Mouse (Mus musculus): ENCODE results near the gene Gna15. TPM values are rescaled to one million over a fixed set of nuclear protein-coding genes. Genes with fewer than 3 reads are reported as not detected.
A peak's percentile ranks its signal among the peaks of the same experiment; 100 is the strongest.

Gna15 gene
- total RNA-seq, 2 experiments from 2014 or later: 1.1 to 1.8 TPM

DNA sequence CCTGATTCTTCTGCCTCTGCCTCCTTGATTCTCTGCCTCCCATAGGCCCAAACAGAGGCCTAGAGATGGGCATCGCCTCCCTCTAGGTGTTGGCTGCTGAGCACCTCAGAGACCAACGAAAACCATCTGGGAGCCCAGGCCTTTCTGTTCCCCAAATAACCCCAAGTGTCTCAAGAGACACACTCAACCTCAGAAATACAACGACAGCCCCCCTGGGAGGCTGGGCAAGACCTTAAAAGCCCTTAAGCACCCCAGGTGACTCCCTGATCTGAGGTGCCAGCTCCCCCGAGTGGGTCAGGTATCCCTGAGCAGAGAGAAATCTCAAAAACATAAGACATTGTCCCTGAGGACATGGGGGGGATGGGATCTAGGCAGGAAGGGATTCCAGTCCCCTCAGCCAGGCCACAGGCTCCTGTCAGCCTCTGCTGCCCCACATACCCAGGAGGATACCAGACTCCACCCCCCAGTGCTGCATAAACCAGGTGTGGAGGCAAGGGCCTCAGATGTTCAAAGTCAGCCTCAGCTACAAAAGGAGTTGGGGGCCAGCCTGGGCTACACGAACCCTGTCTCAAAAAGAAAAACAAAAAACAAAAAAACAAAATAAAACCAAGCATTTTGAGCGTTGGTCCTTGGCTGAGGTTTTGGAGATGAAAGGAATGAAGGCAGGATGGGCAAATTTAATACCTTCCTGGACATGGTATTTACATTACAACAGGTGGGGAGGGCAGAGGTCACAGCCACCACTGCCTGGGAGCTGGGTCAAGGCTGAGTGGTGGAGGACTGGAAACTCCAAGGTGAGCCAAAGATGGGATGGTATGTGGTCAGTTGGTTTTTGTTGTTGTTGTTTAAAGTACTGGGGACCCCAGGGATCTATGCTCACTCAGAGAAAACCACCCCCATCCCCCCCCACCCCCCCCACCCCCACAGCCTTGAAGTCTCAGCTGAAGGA lies 30.1 kb upstream of the Gna15 start:
- DNase-seq (ENCODE audit: low spot score in 2 of 2): no peak

DNA sequence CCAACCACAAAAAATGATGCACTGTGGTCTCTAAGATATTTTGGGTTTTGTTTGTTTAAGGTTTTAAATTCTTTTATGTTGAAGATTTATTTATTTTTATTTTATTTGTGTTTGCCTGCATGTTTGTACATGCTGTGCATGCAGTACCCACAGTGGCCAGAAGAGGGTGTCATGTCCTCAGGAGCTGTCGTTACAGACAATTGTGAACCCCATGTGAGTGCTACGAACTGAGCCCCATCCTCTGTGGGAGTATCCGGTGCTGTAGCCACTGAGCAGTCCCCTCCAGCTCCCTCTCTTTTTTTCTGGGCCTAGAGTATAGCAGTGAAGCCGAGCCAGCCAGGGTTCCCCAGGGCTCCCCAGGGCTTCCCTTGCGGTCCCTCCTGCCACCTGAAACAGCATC lies 29.2 kb upstream of the Gna15 start:
- no peak for DNase-seq (ENCODE audit: low spot score in 2 of 2)

DNA sequence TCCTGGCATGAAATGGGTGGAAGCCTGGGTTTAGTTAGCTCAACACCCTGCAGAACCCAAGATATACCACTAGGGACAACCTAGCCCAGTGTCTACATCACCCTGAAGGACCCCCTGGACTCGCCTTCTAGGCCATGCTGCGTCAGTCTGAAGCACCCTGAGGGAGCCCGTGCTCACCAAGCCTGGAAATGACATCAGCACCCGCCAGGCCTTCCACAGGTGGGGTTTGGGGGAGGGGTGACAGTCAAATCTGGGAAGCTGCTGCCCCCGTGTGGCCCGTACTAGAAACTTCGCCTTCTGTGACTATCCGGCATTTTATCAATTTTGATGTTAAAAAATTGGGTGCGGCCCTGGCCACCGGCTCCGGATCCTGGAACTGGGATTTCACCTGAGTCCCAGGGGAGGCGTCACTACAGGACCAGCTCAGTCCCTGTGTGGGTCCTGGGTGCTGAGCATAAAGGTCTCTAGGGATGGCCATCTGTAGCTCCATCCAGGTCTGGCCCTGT lies 27.6 kb upstream of the Gna15 start:
- peak; percentile 58 to 76 for DNase-seq (ENCODE audit: low spot score in 2 of 2)

DNA sequence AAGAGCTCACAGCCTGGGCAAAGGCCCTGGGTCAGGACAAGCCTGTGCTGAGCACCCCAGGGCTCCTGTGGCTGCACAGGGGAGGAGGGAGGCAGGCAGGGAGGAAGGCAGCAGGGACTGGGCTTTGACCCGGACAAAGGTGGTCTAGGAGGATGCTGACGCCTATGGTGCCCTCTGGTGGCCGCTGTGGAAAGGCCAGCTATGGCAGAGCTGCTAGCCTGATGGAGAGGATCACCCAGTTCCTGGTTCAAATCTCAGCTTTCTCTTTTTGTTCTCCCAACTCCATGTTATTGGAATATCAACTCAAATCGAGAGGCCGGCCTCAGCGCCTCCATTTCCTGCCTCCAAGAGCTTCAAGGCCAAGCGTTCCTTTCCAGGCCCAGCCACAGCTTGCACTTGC lies 26.2 kb upstream of the Gna15 start:
- peak in 1 of 2 experiments; percentile 59 for DNase-seq (ENCODE audit: low spot score in 2 of 2)

DNA sequence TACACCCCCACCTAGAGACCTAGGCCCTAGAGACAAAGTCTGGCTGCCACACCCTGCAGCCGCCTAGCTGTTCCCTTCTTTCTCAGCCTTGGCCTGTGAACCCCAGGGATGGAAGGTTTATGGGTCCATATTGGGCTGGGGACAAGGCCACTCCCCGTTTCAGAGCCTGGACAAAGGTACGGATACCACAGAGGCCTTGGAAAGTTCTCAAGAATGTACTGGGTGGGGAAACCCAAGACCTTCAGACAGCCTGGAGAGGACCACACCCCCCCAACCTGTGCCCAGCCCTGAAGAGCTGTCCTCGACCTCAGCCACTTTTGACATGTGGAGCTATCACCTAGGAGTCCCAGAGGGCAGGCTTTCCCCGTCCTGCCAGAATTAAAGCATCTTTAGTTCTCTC lies 24.9 kb upstream of the Gna15 start:
- no peak for DNase-seq (ENCODE audit: low spot score in 2 of 2)

DNA sequence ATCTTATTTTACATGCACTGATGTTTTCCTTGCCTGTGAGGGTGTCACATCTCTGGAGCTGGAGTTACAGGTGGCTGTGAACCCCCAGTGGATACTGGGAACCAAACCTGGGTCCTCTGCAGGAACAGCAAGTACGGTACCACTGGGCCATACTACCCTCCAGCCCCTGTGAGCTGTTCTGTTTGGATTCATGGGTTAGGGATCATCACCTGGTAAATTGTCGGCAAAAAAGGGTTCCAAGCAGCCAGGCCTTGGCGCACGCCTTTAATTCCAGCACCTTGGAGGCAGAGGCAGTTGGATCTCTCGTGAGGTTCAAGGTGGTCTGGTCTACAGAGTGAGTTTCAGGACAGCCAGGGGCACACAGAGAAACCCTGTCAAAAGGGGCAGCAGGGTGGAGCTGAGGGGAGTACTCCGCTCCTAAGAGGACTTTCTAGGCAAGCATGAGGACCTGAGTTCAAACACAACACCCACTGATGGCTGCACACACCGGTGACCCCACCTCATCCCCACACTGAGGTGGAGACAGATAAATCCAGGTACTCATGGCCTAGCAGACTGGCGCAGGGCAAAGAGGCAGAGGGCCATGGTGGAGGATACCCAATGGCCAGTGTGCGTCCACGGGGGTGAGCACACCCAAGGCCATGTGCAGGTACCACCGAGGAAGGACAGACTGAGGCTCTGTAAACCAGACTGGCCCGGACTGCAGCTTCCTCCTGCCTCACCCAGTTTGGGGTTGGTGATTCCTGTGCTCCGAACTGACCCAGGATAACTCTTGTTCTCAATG lies 23.0 kb upstream of the Gna15 start:
- DNase-seq (ENCODE audit: low spot score in 2 of 2): no peak

DNA sequence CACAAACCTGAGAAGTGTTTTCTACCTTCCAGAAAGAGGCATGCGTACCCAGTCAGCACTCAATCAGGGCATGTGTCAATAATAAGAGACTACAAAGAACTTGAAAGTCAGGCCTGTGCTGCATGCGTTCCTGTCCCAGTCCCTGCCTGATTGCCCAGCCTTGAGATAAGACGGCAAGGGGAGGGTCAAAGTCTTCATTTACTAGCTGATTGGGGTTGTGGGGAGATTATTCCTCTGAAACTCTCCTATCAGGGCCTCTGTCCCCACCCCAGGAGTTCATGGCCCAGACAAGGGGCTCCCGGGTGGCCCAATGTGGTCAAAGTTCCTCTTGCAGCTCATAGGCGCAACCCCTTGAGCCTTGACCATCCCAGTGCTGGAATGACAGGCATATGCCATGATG lies 22.3 kb upstream of the Gna15 start:
- no peak for DNase-seq (ENCODE audit: low spot score in 2 of 2)

DNA sequence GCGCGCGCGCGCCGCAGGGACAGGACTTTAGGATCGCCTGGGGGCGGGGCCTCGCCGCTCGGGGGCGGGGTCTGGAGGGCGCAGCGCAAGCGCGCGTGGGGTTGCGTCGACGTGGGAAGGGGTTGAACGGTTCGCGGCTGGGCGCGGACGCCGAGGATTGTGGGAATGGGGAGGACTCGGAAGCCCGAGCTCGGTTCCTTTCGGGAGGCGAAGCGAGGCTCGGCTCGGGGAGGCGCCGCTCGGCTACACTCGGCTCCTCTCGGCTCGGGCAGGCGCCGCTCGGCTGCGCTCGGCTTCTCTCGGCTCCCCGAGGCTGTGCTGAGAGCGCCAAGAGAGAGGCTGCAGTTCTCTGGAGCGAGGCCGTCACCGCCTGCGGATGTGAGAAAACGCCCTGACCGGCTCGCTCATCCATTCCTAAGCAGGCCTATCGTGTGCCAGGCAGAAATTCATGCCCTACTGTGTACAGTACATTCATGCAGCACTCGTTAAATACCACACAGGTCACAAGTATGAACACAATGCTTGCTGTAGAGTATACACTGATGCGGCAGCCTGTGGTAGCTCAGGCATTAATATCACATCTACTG lies 21.2 kb upstream of the Gna15 start, which contains the start of gene Gna11:
Gene Gna11, minus strand, starts transcription at position 30 of the 587 bp plus-strand sequence.
- DNase-seq (ENCODE audit: low spot score in 2 of 2): peak; percentile 100

DNA sequence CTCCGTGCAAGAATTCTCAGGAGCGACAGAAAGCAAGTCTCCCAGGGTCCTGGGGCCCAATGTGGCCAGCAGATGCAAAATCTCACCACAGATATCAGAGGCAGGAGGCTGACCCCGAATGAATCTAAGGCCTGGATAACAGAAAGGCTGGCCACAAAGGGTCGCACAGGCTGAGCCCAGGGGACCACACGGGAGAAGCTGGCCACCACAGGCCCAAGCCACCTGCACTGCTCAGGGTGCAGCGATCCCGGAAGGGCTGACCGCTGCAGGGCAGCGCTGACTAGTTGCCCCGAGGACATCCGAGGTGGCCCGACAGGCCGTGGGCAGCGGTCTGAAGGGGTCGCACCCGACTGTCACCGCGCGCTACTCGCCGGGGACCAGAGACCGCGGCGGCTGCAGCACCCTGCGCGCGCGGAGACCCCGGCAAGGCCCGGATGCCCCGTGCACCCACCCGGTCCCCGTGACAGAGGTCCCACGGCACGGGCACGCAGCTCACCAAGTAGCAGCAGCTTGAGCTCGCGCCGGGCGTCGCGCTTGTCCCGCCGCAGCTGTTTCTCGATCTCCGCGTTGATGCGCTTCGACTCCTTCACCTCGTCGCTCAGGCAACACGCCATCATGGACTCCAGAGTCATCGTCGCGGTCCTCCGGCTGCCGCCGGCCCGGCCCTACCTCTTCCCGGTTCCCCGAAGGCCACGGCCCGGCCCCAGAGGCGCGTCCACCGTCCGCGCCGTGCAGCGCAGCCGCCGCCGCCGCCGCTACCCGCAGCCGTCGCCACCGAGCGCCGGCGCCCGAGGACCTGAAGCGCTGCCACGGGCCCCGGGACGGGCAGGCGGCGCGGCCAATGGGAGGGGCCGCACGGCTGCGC lies 20.5 kb upstream of the Gna15 start:
- DNase-seq (ENCODE audit: low spot score in 2 of 2): peak in 1 of 2 experiments; percentile 42

DNA sequence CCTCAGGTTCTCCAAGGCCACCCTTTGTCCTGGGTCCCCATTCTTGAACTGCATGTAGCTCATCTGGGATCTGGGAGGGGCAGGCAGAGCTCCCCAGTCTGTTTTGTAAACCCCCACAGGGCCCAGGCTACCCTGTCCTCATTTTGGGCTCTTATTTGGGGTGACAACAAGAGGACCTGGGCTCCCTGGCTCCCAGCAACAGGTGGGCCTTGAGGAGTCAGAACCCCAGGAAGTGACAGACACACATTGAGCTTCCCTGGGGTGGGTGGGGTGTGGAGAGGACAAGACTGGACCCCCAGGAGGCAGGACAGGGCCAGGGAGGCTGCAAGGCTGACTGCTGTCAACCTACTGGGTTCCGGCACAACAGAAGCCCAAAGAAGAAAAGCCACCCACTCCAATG lies 19.6 kb upstream of the Gna15 start:
- no peak for DNase-seq (ENCODE audit: low spot score in 2 of 2)

DNA sequence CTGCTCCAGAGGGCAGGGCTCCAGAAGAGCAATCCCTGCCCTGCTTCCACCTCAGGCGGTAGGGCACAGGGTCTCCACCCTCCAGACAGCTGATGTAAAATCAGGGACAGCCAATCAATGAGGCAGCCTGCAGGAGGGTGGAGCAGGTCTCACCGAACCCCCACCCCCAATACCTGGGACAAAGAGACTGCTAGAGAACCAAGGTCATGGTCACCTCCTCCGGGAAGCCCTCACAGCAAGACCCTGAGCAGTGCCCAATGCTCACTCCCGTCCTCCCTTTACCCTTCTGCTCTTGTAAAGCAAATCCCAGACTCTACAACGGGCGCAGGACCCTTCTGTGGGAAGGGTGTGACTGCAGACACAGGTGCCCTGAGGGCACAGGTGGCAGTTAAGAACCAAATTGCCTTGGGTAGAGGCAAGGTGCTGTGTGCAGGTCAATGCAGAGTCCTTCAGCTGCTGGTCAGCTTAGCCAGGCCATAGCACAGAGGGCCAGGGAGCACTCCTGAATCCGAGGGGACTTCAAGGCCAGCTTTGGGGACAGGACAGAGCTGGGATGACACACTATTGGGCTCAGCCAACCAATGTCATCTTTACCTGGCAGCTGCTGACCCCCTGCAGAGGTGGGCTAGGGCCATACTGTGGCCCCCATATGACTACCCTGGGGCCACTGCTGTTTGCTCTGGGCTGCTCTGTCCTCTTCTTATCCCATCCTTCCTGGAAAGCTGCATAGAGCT lies 18.9 kb upstream of the Gna15 start:
- no peak for DNase-seq (ENCODE audit: low spot score in 2 of 2)

DNA sequence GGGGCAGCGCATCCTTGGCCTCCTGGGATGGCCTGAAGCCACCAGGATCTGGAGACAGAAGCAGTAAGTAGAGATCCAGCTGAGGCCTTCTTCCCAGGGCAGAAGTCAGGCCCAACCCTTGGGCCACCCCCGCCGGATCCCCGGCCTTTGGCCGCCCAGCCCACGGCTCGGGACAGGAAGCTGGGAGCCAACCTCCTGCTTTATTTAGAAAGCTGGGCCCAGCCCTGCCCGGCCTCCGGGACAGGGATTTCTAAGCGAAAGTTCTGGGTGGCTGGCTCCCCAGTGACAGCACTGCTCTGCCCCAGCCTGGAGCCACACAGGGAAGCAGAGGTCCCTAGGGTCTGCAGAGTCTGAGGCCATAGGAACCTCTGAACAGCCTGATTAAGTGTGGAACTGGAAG lies 17.8 kb upstream of the Gna15 start:
- peak in 1 of 2 experiments; percentile 44 for DNase-seq (ENCODE audit: low spot score in 2 of 2)

DNA sequence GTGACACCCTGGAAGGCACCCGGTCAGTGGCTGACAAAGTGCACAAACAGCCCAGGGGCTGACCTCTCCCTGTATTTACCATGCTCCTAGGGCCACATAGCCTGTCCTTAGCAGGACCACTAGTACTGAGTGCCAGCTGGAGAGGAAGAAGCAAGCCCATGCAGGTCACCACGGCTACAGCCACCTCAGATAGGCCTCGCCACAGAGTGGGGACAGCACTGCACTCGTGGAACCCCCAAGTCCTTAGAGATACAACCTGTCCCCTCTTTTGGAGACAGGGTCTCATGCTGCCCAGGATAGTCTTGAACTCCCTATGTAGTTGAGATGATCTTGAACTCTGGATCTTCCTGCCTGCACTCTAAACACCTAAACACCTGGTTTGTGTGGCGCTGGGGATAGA lies 17.3 kb upstream of the Gna15 start:
- no peak for DNase-seq (ENCODE audit: low spot score in 2 of 2)

DNA sequence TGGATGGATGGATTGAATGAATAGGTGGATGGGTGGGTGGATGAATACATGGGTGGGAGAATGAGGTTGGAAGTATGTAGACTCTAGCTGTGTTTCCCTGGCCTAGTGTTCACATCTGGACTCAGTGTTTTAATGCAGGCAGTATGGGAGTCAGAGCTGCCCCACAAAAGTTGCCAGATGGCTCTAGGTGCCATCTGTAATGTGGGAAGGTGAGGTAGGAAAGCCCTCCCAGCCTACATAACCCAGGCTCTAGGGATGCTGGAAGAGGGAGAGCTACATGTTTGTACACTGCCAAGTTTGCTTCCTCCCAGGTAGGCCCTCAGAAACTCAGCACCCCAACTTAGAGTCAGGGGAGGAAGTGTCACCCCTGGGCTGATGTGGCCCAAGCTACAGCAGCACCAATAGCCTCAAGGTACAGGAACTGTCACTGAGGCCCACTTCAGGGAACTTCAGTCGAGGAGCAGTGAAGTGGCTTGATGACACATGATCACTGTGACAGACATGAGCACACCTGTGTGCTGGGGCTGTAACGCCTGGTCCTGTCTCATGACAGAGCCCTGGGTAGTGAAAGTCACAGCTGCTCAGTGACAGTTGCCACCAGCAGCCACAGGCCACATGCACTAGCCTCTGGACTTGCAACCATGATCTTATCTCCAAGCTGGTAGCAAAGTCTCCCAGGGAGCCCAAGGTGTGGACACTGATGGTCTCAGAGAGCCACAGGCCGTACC lies 14.5 kb upstream of the Gna15 start:
- no peak for DNase-seq (ENCODE audit: low spot score in 2 of 2)

DNA sequence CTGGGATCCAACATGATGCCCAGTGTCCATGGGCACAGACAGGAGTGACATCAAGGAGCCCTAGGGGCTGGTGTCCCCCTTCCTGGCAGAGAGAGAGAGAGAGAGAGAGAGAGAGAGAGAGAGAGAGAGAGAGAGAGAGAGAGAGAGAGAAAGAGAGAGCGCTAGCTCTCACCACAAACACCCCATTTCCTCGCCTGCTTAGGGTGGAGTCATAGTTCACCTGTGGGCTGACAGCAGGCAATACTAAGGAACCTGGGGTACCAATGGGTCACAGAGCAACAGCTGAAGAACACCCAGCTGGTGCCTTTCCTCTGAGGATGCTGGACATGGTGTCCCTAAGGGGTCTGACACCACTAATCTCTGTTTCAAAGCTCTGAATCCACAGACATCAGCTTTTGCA lies 13.4 kb upstream of the Gna15 start:
- no peak for DNase-seq (ENCODE audit: low spot score in 2 of 2)

DNA sequence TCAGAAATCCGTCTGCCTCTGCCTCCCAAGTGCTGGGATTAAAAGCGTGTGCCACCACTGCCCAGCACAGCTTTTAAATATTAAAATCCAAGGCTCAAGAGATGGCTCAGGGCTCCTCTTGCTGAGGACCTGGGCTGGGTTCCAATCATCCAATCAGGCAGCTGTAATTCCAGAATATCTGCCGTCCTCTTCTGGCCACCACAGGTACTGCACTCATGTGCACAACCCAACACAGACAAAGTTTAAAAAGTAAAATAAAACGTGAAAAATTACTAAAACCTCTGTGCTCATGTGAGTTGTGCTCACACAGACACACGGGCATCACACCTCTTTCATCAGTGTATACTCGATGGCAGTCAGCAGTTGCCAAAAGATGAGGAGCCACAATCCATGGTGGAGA lies 12.7 kb upstream of the Gna15 start:
- no peak for DNase-seq (ENCODE audit: low spot score in 2 of 2)

DNA sequence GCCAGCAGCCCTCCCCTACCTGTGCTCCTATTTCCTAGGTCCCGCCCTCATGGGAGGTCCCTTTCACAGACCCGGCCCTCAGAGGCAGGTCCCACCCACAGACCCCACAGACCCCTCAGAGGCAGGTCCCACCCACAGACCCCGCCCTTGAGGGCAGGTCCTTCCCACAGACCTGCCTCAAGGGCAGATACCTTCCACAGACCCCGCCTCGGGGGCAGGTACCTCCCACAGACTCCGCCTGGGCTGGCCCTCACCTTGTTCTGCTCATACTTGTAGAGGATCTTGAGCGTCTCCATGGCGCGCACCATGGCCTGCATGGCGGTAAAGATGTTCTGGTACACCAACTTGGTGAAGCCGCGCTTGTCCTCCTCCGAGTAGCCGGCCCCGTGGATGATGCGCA lies 10.8 kb upstream of the Gna15 start:
- DNase-seq (ENCODE audit: low spot score in 2 of 2): no peak

DNA sequence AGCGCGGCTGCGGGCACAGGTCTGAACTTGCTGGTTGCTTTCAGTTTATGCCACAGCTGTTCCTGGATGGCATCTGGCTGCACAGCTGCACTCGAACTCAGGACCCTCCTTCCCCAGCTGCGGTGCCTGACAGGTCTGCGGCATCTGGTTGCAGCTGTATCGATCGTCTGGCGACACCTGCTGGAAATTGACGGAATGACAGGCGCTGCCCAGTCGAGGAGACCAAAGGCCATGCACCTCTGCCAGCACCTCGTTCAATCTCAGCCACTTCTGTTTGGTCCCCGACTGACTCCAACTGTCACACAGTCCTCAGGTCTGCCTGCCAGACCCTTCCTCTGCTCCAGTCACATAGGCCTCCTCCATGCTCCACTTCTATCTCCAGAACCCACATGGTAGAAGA lies 2.8 kb upstream of the Gna15 start:
- DNase-seq (ENCODE audit: low spot score in 2 of 2): peak; percentile 69 to 78

DNA sequence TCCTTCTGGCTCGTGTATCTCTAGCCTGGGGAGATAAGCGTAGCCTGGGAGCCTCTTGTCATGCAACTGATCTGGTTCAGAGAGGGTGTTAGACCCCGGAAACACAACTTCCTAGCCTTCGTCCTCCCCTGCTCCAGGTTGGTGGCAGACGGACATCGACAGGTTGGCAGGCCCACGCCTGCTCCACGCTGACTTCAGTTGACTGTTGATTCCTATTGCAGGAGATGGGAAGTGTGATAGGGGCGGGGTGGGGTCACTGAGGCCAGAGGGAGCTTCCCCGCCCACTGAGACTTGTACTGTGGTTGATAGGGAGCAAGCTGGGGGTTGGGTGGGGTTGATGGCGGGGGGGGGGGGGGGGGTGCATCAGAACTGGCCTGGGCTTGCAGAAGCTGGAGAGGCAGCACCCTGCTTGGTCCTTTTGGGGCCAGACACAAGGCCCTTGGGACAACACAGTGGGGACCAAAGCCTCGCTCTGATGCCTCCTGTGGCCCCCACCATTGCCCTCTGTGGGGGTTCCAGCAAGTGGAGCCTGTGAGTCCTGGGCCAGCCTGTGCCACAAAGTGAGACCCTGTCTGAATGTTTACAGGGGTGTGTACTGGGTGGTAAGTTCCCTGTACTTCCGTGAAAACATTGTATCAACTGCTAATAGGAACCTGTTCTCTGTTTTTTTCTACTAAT lies 1.1 kb upstream of the Gna15 start:
- DNase-seq (ENCODE audit: low spot score in 2 of 2): no peak

All from gastrocnemius, postnatal 4 days (tissue).